Mouse (Mus musculus): ENCODE results near the gene Pvr. TPM values are rescaled to one million over a fixed set of nuclear protein-coding genes. Genes with fewer than 3 reads are reported as not detected.
A peak's percentile ranks its signal among the peaks of the same experiment; 100 is the strongest.

Pvr gene
- total RNA-seq, 2 experiments from 2014 or later, result 13.6 to 16.3 TPM

- DNase-seq (ENCODE audit: low spot score in 2 of 2), result peak; percentile 24 to 70
- TF ChIP-seq CTCF (conservative IDR thresholded peaks at IDR 0.05), result peak; percentile 81
- no peak overlapping the region for H3K27ac ChIP-seq
- H3K4me3 ChIP-seq, result no peak overlapping the region
Measured at GRCm38 (mm10) chr7:19875948-19876682, 44.8 kb downstream of the Pvr start.

GRCm38 (mm10) chr7:19871943-19872601 lies 48.9 kb downstream of the Pvr start:
- H3K27ac ChIP-seq, result no peak overlapping the region
- no peak for DNase-seq (ENCODE audit: low spot score in 2 of 2)
- peak; percentile 67 for TF ChIP-seq CTCF (conservative IDR thresholded peaks at IDR 0.05)
- no peak overlapping the region for H3K4me3 ChIP-seq

- no peak overlapping the region for H3K27ac ChIP-seq
- DNase-seq (ENCODE audit: low spot score in 2 of 2), result no peak
- no peak overlapping the region for H3K4me3 ChIP-seq
- TF ChIP-seq CTCF (conservative IDR thresholded peaks at IDR 0.05), result no peak
Measured at GRCm38 (mm10) chr7:19871137-19871621, 49.8 kb downstream of the Pvr start.

- Histone ChIP-seq H3K27ac (no peak overlapping the region), H3K4me3 (no peak overlapping the region)
- TF ChIP-seq CTCF (conservative IDR thresholded peaks at IDR 0.05), result no peak
- no peak for DNase-seq (ENCODE audit: low spot score in 2 of 2)
Measured at GRCm38 (mm10) chr7:19867751-19868399, 53.1 kb downstream of the Pvr start.

- no peak for DNase-seq (ENCODE audit: low spot score in 2 of 2)
- no peak overlapping the region for H3K27ac ChIP-seq
- H3K4me3 ChIP-seq, result no peak overlapping the region
- no peak for TF ChIP-seq CTCF (conservative IDR thresholded peaks at IDR 0.05)
Measured at GRCm38 (mm10) chr7:19866490-19866889, 54.5 kb downstream of the Pvr start.

- Histone ChIP-seq H3K4me3 (no peak overlapping the region), H3K27ac (no peak overlapping the region)
- no peak for DNase-seq (ENCODE audit: low spot score in 2 of 2)
- no peak for TF ChIP-seq CTCF (conservative IDR thresholded peaks at IDR 0.05)
Measured at GRCm38 (mm10) chr7:19865246-19866036, 55.5 kb downstream of the Pvr start.

- H3K4me3 ChIP-seq, result no peak overlapping the region
- no peak for DNase-seq (ENCODE audit: low spot score in 2 of 2)
- no peak overlapping the region for H3K27ac ChIP-seq
- no peak for TF ChIP-seq CTCF (conservative IDR thresholded peaks at IDR 0.05)
Measured at GRCm38 (mm10) chr7:19864241-19864640, 56.7 kb downstream of the Pvr start.

- no peak for TF ChIP-seq CTCF (conservative IDR thresholded peaks at IDR 0.05)
Measured at GRCm38 (mm10) chr7:19861199-19861598, 59.8 kb downstream of the Pvr start, which contains the start of gene Ceacam16. TSS of gene Ceacam16 (minus strand) at chr7:19861299.

GRCm38 (mm10) chr7:19859740-19860139 lies 61.2 kb downstream of the Pvr start:
- no peak for TF ChIP-seq CTCF (conservative IDR thresholded peaks at IDR 0.05)
- H3K4me3 ChIP-seq, result no peak overlapping the region
- DNase-seq (ENCODE audit: low spot score in 2 of 2), result no peak
- H3K27ac ChIP-seq, result no peak overlapping the region

More at GRCm38 (mm10) chr7:19861199-19861598, 59.8 kb downstream of the Pvr start, which contains the start of gene Ceacam16:
- no peak for DNase-seq (ENCODE audit: low spot score in 2 of 2)
- Histone ChIP-seq H3K27ac (no peak within 1 kb of the TSS), H3K4me3 (no peak within 1 kb of the TSS)

GRCm38 (mm10) chr7:19856283-19856682 lies 64.7 kb downstream of the Pvr start:
- DNase-seq (ENCODE audit: low spot score in 2 of 2), result no peak
- no peak overlapping the region for H3K4me3 ChIP-seq
- no peak overlapping the region for H3K27ac ChIP-seq
- TF ChIP-seq CTCF (conservative IDR thresholded peaks at IDR 0.05), result no peak

- H3K4me3 ChIP-seq, result no peak overlapping the region
- no peak overlapping the region for H3K27ac ChIP-seq
- no peak for DNase-seq (ENCODE audit: low spot score in 2 of 2)
- TF ChIP-seq CTCF (conservative IDR thresholded peaks at IDR 0.05), result no peak
Measured at GRCm38 (mm10) chr7:19855663-19856062, 65.3 kb downstream of the Pvr start.

Other genes starting within 250 kb of the Pvr start
- gene Apoc2, start 243.2 kb downstream of the Pvr start, total RNA-seq (2021), result not detected
- gene Gm44805, start 239.7 kb downstream of the Pvr start, total RNA-seq (2021), result not detected
- gene Apoc4, start 239.7 kb downstream of the Pvr start, total RNA-seq (2021), result not detected
- 1 to 10 TPM; 3.1 to 3.5 TPM for gene Apoc1, start 228.5 kb downstream of the Pvr start, total RNA-seq (2021)
- gene Apoe, start 222.0 kb downstream of the Pvr start, total RNA-seq (2021), result 1,000 to 10,000 TPM; 2,242 to 2,264 TPM
- 100 to 1,000 TPM; 110 TPM for gene Tomm40, start 205.7 kb downstream of the Pvr start, total RNA-seq (2021)
- gene Nectin2, start 170.7 kb downstream of the Pvr start, total RNA-seq (2021), result 1 to 10 TPM; 4.5 to 5.9 TPM
- gene Bcam, start 150.1 kb downstream of the Pvr start, total RNA-seq (2021), result 10 to 100 TPM in 1 of 2 experiments, 1 to 10 TPM in 1; 9.2 to 14.8 TPM
- not detected for gene Cblc, start 124.4 kb downstream of the Pvr start, total RNA-seq (2021)
- under 1 TPM; 0.46 to 0.83 TPM for gene Bcl3, start 98.4 kb downstream of the Pvr start, total RNA-seq (2021)
- gene Gm19345, start 69.2 kb downstream of the Pvr start, total RNA-seq (2021), result 1 to 10 TPM in 1 of 2 experiments, under 1 TPM in 1; 0.86 to 1.6 TPM
- gene Ceacam16, start 59.9 kb downstream of the Pvr start, total RNA-seq (2021), result not detected
- not detected for gene Ceacam19, start 33.2 kb downstream of the Pvr start, total RNA-seq (2021)
- gene Igsf23, start 29.6 kb upstream of the Pvr start, total RNA-seq (2021), result not detected
- not detected for gene Ceacam20, start 44.3 kb upstream of the Pvr start, total RNA-seq (2021)
- gene Nlrp9b, start 70.3 kb upstream of the Pvr start, total RNA-seq (2021), result not detected
- gene Vmn1r91, start 178.5 kb upstream of the Pvr start, total RNA-seq (2021), result not detected
- not detected for gene Gm16442, start 201.4 kb upstream of the Pvr start, total RNA-seq (2021)
- gene Vmn1r93, start 217.9 kb upstream of the Pvr start, total RNA-seq (2021), result not detected
- gene Vmn1r94, start 247.2 kb upstream of the Pvr start, total RNA-seq (2021), result not detected

Measured in layer of hippocampus, adult 2 months (tissue).